Mouse (Mus musculus): ENCODE measurements at regions not wholly inside any gene's neighbourhood (a gene's known extent, or its start where the extent isn't known, plus 50 kb on each side); places are given as distances from the start of the nearest gene placed in this dataset.

GRCm38 (mm10) chr8:93712066-93712706 lies 97.6 kb upstream of the Gnao1 start:
- TF ChIP-seq CTCF (conservative IDR thresholded peaks at IDR 0.05; ENCODE audit: low read length) (no peak), NANOG (IDR thresholded peaks at IDR 0.05; ENCODE audit: borderline replicate concordance, low read length) (no peak)

All from E14TG2a.4 (cell line).